Mouse (Mus musculus): ENCODE data around the gene Sulf2. TPM values are rescaled to one million over a fixed set of nuclear protein-coding genes. Genes with fewer than 3 reads are reported as not detected.
A peak's percentile ranks its signal among the peaks of the same experiment; 100 is the strongest.

The Sulf2 gene
- polyA plus RNA-seq, 1 experiment, result 40.0 TPM

DNA sequence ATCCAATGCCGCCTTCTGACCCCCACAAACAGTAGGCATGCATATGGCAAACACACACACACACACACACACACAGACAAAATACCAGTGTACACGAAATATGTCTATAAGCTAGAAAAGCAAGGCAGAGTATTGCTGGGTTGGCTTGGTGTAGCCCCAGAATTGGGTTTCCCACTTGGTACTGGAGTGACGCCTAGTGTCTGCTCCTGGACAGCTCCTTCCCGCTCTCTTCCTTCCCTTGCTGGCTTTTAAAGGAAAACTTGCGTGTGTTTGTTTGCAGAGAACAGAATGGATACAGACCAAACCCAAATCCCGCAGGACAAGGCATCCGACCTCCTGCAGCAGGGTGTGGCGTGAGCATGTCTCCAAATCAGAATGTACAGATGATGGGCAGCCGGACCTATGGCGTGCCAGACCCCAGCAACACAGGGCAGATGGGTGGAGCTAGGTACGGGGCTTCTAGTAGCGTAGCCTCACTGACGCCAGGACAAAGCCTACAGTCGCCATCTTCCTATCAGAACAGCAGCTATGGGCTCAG lies 101.4 kb downstream of the Sulf2 start:
- no peak for DNase-seq
- no peak for TF ChIP-seq POLR2A (IDR thresholded peaks at IDR 0.05; ENCODE audit: borderline replicate concordance, insufficient read depth, low read length)
- TF ChIP-seq CTCF (IDR thresholded peaks at IDR 0.05; ENCODE audit: borderline replicate concordance, insufficient read depth, low read depth, low read length), result no peak
- Histone ChIP-seq H3K4me1 (ENCODE audit: control insufficient read depth, insufficient read depth, low read length) (no peaks in the 10 kb centered on the region), H3K27ac (ENCODE audit: insufficient read depth, low read length) (no peak overlapping the region), H3K27me3 (ENCODE audit: control insufficient read depth, insufficient read depth, low read length) (no peaks in the 10 kb centered on the region), H3K4me3 (replicated peaks; ENCODE audit: insufficient read depth, low read depth, low read length) (no peak overlapping the region)
- WGBS, result 90% methylated on average over 14 of the region's 14 CpGs

DNA sequence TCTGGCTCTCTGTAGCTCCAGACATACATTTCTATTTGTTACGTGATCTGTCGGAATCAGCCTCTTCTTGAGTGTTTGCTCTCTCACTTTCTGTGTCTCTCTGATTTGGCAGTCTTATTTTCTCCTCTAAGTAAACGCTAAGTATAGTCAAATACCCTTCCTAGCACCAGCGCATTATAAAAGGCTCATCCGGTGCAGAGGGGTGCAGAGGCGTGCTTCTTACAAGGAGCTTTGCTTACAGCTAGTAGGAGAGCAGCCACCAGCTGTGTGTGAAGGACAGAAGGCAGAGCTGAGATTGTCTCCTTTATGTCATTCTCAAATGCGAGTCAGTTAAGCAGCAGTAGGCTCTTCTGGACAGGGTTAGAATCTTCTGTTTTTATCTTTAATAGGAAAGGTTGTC lies 103.5 kb downstream of the Sulf2 start:
- TF ChIP-seq POLR2A (IDR thresholded peaks at IDR 0.05; ENCODE audit: borderline replicate concordance, insufficient read depth, low read length) (no peak), CTCF (IDR thresholded peaks at IDR 0.05; ENCODE audit: borderline replicate concordance, insufficient read depth, low read depth, low read length) (no peak)
- Histone ChIP-seq H3K27ac (ENCODE audit: insufficient read depth, low read length) (no peak overlapping the region), H3K4me3 (replicated peaks; ENCODE audit: insufficient read depth, low read depth, low read length) (no peak overlapping the region), H3K4me1 (ENCODE audit: control insufficient read depth, insufficient read depth, low read length) (no peaks in the 10 kb centered on the region), H3K27me3 (ENCODE audit: control insufficient read depth, insufficient read depth, low read length) (no peaks in the 10 kb centered on the region)
- 91% methylated on average over 7 of the region's 7 CpGs for WGBS
- no peak for DNase-seq

DNA sequence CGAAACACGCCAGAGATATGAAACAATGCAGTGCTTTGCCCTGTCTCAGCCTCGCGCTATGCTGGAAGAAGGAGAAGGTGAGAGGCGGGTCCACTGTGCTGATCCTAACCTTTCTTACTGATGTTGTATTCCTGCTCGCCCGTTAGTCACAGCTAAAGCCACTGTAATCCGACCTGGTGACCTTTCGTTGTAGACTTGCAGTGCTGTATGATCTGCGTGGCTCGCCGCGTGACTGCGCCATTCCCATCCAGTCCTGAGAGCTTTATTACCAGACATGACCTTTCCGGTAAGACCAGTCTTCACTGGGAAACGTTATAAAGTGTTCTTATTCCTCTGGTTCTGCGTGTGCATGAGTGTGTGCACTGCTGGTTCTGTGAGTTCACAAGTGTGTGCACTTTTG lies 104.0 kb downstream of the Sulf2 start:
- 92% methylated on average over 17 of the region's 17 CpGs for WGBS
- no peak for DNase-seq
- no peak overlapping the region for H3K4me3 ChIP-seq (replicated peaks; ENCODE audit: insufficient read depth, low read depth, low read length)
- H3K4me1 ChIP-seq (ENCODE audit: control insufficient read depth, insufficient read depth, low read length), result no peaks in the 10 kb centered on the region
- TF ChIP-seq POLR2A (IDR thresholded peaks at IDR 0.05; ENCODE audit: borderline replicate concordance, insufficient read depth, low read length), result no peak
- TF ChIP-seq CTCF (IDR thresholded peaks at IDR 0.05; ENCODE audit: borderline replicate concordance, insufficient read depth, low read depth, low read length), result no peak
- H3K27ac ChIP-seq (ENCODE audit: insufficient read depth, low read length), result no peak overlapping the region
- H3K27me3 ChIP-seq (ENCODE audit: control insufficient read depth, insufficient read depth, low read length), result no peaks in the 10 kb centered on the region

DNA sequence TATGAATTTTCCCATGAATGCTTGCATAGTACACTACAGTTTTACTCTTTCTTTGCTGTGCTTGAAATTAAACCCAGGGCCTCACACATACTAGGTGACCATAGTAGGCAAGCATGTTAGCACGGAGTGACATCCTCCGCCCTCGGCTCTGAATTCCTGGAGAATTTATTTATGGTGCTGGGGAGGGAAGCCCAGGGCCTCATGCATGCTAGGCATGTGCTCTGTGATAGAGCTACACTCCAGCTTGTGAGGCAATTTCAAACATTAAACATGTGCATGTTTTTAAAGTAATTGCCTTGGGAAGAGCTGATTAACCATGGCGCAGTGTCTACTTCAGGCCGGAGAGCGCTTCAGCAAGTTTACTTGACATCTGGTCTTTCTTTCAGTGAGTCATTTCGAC lies 106.6 kb downstream of the Sulf2 start:
- no peak for TF ChIP-seq POLR2A (IDR thresholded peaks at IDR 0.05; ENCODE audit: borderline replicate concordance, insufficient read depth, low read length)
- no peak for TF ChIP-seq CTCF (IDR thresholded peaks at IDR 0.05; ENCODE audit: borderline replicate concordance, insufficient read depth, low read depth, low read length)
- Histone ChIP-seq H3K27ac (ENCODE audit: insufficient read depth, low read length) (no peak overlapping the region), H3K4me3 (replicated peaks; ENCODE audit: insufficient read depth, low read depth, low read length) (no peak overlapping the region), H3K27me3 (ENCODE audit: control insufficient read depth, insufficient read depth, low read length) (no peaks in the 10 kb centered on the region), H3K4me1 (ENCODE audit: control insufficient read depth, insufficient read depth, low read length) (no peaks in the 10 kb centered on the region; the same call in 1 of the 2 replicates)
- 93% methylated on average over 7 of the region's 7 CpGs for WGBS
- DNase-seq, result no peak

DNA sequence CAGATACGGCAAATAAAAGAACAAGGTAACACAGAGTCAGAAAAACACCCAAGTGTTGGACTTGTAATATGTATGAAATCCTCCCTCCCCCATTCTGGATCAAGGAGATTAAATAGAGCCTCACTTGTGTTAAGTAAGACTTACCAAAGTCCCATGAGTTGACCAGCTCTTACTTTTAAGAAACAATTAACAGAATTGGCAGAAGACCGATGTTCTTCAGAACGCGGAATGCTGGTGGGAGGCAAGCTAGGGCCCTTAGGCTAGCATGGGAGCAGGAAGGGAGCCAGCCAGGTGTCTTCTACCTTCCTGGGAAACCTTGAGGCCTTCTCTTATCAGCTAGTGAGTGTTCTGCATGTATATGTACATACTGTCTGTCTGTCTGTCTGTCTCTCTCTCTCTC lies 107.5 kb downstream of the Sulf2 start:
- DNase-seq, result no peak
- WGBS, result 94% methylated on average over 4 of the region's 4 CpGs
- no peak for TF ChIP-seq POLR2A (IDR thresholded peaks at IDR 0.05; ENCODE audit: borderline replicate concordance, insufficient read depth, low read length)
- no peak for TF ChIP-seq CTCF (IDR thresholded peaks at IDR 0.05; ENCODE audit: borderline replicate concordance, insufficient read depth, low read depth, low read length)
- Histone ChIP-seq H3K4me1 (ENCODE audit: control insufficient read depth, insufficient read depth, low read length) (no peaks in the 10 kb centered on the region; the same call in 1 of the 2 replicates), H3K4me3 (replicated peaks; ENCODE audit: insufficient read depth, low read depth, low read length) (no peak overlapping the region), H3K27ac (ENCODE audit: insufficient read depth, low read length) (no peak overlapping the region), H3K27me3 (ENCODE audit: control insufficient read depth, insufficient read depth, low read length) (no peaks in the 10 kb centered on the region)

DNA sequence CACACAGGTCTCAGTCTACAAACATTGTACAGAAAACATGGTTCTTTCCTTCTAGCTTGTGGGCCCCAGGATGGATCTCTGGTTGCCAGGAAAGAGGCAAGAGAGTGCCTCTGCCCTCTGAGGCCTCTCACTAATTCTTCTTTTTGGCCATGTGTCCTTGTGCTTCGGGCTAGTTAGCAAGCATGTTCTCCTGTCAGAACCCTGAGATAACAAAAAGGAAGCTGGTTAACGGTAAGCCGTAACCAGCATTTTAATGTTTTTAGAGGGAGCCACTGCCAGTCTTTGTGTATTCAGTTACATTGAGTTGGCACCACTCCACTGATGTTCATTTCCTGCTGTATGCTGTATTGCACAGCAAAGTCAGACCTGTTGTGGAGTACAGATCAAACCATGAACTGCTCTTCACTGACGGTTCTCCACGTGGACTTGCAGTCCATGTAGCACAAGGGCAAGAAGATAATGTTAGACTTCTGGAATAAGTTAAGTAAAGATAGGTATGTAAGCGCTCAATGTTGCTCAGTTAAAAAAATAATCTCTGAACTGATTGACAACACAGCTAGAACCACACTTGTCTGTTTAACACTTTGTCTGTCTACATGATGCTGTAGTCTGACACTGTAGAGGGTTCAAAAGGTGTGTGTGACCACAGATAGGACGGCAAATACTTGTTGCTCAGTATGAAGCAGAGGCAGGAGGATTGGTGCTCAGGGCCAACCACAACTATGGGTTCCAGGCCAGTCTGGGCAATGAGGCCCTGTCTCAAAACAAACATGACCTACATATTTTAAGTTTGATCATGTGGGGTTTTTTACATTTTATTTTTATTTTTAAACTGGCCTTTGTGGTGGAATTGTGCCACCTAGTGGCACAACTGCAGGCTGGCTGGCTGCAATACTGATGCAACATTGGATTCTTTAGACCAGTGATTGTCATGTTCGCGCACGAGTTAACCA lies 109.6 kb downstream of the Sulf2 start:
- DNase-seq, result peak; percentile 8 to 19
- 55% methylated on average over 10 of the region's 10 CpGs for WGBS

DNA sequence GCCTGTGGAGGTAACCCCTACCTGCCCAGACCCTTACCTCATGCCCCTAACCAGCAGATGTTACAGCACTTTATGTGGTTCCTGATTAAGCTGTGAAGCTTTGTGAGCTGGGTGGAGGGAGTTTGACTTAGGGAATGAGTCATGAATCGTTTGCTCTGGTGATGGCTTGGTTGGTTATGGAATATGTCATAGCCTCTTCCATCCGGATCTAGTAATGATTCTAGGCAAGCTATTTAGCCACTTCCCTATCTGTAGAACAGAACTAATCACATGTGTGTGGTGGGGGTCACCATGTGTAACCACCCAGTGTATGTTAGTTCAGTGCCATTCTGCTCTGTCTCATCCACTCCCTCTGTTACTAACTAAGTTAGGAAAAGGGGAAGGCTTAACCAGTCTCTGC lies 110.5 kb downstream of the Sulf2 start:
- WGBS, result 63% methylated on average over 2 of the region's 2 CpGs
- TF ChIP-seq POLR2A (IDR thresholded peaks at IDR 0.05; ENCODE audit: borderline replicate concordance, insufficient read depth, low read length) (no peak), CTCF (IDR thresholded peaks at IDR 0.05; ENCODE audit: borderline replicate concordance, insufficient read depth, low read depth, low read length) (no peak)
- Histone ChIP-seq H3K27ac (ENCODE audit: insufficient read depth, low read length) (no peak overlapping the region), H3K27me3 (ENCODE audit: control insufficient read depth, insufficient read depth, low read length) (no peaks in the 10 kb centered on the region), H3K4me1 (ENCODE audit: control insufficient read depth, insufficient read depth, low read length) (no peaks in the 10 kb centered on the region; the same call in 1 of the 2 replicates), H3K4me3 (replicated peaks; ENCODE audit: insufficient read depth, low read depth, low read length) (no peak overlapping the region)
- no peak for DNase-seq

More for the DNA sequence above, 109.6 kb downstream of the Sulf2 start:
- Histone ChIP-seq H3K4me3 (replicated peaks; ENCODE audit: insufficient read depth, low read depth, low read length) (no peak overlapping the region), H3K4me1 (ENCODE audit: control insufficient read depth, insufficient read depth, low read length) (no peaks in the 10 kb centered on the region; the same call in 1 of the 2 replicates), H3K27ac (ENCODE audit: insufficient read depth, low read length) (no peak overlapping the region), H3K27me3 (ENCODE audit: control insufficient read depth, insufficient read depth, low read length) (no peaks in the 10 kb centered on the region)
- no peak for TF ChIP-seq POLR2A (IDR thresholded peaks at IDR 0.05; ENCODE audit: borderline replicate concordance, insufficient read depth, low read length)
- peak; percentile 72 for TF ChIP-seq CTCF (IDR thresholded peaks at IDR 0.05; ENCODE audit: borderline replicate concordance, insufficient read depth, low read depth, low read length)
